Mouse (Mus musculus): Measurements from ENCODE around the gene Angptl8. TPM values are rescaled to one million over a fixed set of nuclear protein-coding genes. Genes with fewer than 3 reads are reported as not detected.

Angptl8 gene
- total and polyA plus RNA-seq, 2 experiments = 13.6 to 258 TPM

DNA sequence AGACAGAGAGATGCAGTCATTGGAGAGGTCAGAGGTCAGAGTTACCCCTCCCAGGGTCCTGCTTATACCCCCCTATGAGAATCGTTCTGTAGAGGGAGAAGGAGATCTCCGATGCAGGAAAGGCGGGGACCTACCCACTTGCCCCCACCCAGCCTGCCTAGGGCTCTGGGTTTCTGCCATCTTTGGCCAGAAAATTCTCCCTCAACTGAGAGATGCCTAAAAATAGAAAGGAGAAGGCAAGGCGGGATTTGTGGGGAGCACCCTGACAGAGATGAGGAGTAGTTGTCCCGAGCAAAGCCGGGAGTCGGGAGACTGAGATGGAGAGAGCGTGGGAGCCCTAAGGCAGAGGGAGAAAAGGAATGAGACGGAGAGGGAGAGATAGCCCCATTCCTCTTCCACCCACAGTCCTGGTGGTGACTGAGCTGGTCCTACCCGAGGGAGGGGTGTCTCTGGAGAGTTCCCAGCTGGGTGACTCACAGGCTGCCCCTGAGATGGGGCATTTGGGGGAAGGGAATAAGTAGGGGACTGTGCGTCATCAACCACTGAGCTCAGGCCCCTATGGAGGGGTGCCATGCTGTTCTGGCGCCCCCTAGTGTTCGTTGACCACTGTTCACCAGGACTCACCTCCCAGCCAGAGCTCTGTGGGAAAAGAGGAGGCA, 31.2 kb upstream of the Angptl8 start:
- TF ChIP-seq CTCF (IDR thresholded peaks at IDR 0.05; ENCODE audit: low read depth, low read length) (peak; percentile 96), POLR2A (IDR thresholded peaks at IDR 0.05; ENCODE audit: extremely low read depth, insufficient read depth, low read length) (no peak)
- no peaks in the 10 kb centered on the region for H3K79me2 ChIP-seq (ENCODE audit: control insufficient read depth, insufficient read depth, low read length)
- H3K4me3 ChIP-seq (ENCODE audit: insufficient read depth, low read depth, low read length) = no peak overlapping the region
- H3K27ac ChIP-seq (replicated peaks; ENCODE audit: insufficient read depth, low read depth, low read length) = no peak overlapping the region
- 49% methylated on average over 13 of the region's 13 CpGs for WGBS
- peak; percentile 29 for DNase-seq (ENCODE audit: extremely low read depth, low read depth, low spot score)
- H3K4me1 ChIP-seq (ENCODE audit: control insufficient read depth, insufficient read depth, low read length) = peaks cover 20% of the 10 kb centered on the region
- H3K36me3 ChIP-seq (ENCODE audit: control insufficient read depth, insufficient read depth, low read length) = no peaks in the 10 kb centered on the region
- no peaks in the 10 kb centered on the region for H3K27me3 ChIP-seq (ENCODE audit: control insufficient read depth, insufficient read depth, low read length)
- H3K9ac ChIP-seq (ENCODE audit: low read depth, low read length) = no peak overlapping the region

DNA sequence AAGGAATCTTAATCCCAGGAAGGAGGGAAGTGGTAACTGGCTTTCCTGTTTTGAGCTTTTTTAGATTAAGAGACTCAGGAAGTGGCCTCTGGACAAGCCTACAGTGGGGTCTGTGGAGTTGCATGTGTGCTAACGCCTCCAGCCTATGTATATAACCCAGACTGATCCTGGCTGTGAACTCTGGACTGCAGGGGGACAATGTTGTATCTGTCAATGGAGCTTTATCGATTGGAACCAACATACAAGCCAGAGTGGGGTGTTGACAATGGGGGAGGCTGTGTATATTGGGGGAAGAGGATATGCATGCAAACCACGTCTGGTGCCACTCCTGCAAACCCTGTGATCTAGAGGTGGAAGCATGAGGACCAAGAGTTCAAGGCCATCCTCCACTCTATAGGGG, 28.9 kb upstream of the Angptl8 start:
- no peak for TF ChIP-seq CTCF (IDR thresholded peaks at IDR 0.05; ENCODE audit: low read depth, low read length)
- TF ChIP-seq POLR2A (IDR thresholded peaks at IDR 0.05; ENCODE audit: extremely low read depth, insufficient read depth, low read length) = no peak
- Histone ChIP-seq H3K36me3 (ENCODE audit: control insufficient read depth, insufficient read depth, low read length) (no peaks in the 10 kb centered on the region), H3K27me3 (ENCODE audit: control insufficient read depth, insufficient read depth, low read length) (no peaks in the 10 kb centered on the region), H3K4me3 (ENCODE audit: insufficient read depth, low read depth, low read length) (no peak overlapping the region), H3K4me1 (ENCODE audit: control insufficient read depth, insufficient read depth, low read length) (peaks cover 20% of the 10 kb centered on the region), H3K79me2 (ENCODE audit: control insufficient read depth, insufficient read depth, low read length) (no peaks in the 10 kb centered on the region), H3K27ac (replicated peaks; ENCODE audit: insufficient read depth, low read depth, low read length) (peak overlapping the region; percentile 42), H3K9ac (ENCODE audit: low read depth, low read length) (peak overlapping the region; percentile 16; the same call in 1 of the 2 replicates)
- 4% methylated on average over 3 of the region's 3 CpGs for WGBS
- peak; percentile 75 for DNase-seq (ENCODE audit: extremely low read depth, low read depth, low spot score)

DNA sequence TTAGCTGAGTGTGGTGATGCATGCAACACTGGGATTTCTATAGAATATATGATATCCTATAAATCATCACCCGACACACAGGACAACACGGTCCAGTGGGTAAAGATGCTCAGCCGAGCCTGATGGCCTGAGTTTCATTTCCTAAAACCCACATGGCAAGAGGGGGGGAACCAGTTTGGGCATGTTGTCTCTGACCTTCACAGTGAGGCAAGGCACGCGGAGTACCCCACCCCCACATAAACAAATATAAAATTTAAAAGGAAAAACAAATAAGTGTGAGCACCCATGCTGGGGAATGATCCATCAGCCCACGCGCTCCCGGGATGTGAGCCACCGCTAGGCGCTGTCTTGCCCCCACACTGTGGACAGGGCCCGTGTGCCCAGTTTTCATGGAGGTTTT, 28.3 kb upstream of the Angptl8 start:
- Histone ChIP-seq H3K36me3 (ENCODE audit: control insufficient read depth, insufficient read depth, low read length) (no peaks in the 10 kb centered on the region), H3K27ac (replicated peaks; ENCODE audit: insufficient read depth, low read depth, low read length) (peak overlapping the region; percentile 29), H3K9ac (ENCODE audit: low read depth, low read length) (no peak overlapping the region), H3K79me2 (ENCODE audit: control insufficient read depth, insufficient read depth, low read length) (no peaks in the 10 kb centered on the region), H3K27me3 (ENCODE audit: control insufficient read depth, insufficient read depth, low read length) (no peaks in the 10 kb centered on the region), H3K4me1 (ENCODE audit: control insufficient read depth, insufficient read depth, low read length) (peaks cover 20% of the 10 kb centered on the region), H3K4me3 (ENCODE audit: insufficient read depth, low read depth, low read length) (no peak overlapping the region)
- peak; percentile 66 for DNase-seq (ENCODE audit: extremely low read depth, low read depth, low spot score)
- 24% methylated on average over 11 of the region's 11 CpGs for WGBS
- TF ChIP-seq POLR2A (IDR thresholded peaks at IDR 0.05; ENCODE audit: extremely low read depth, insufficient read depth, low read length) = no peak
- peak; percentile 34; the same call in 1 of the 2 replicates for TF ChIP-seq CTCF (IDR thresholded peaks at IDR 0.05; ENCODE audit: low read depth, low read length)

DNA sequence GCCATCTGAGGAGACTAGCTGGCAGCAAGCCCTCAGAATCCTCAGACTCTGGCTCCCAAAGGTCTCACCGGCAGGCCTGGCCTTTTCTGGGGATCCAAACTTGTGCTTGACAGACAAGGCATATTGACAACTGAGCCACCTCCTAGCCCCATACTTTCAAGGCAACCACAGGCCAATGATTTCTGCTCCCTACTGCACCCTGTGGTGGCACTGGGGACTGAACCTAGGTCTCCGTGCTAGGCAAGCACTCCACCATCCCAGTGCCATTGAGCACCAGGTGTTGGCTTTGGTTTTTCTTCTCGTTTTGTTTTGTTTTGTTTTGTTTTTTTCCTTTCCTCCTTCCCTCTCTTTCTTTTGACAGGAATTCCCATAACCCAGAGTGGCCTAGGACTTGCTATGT, 26.7 kb upstream of the Angptl8 start:
- no peaks in the 10 kb centered on the region for H3K79me2 ChIP-seq (ENCODE audit: control insufficient read depth, insufficient read depth, low read length)
- H3K4me1 ChIP-seq (ENCODE audit: control insufficient read depth, insufficient read depth, low read length) = peaks cover 20% of the 10 kb centered on the region
- TF ChIP-seq CTCF (IDR thresholded peaks at IDR 0.05; ENCODE audit: low read depth, low read length) (peak; percentile 67), POLR2A (IDR thresholded peaks at IDR 0.05; ENCODE audit: extremely low read depth, insufficient read depth, low read length) (no peak)
- no peak for DNase-seq (ENCODE audit: extremely low read depth, low read depth, low spot score)
- no peaks in the 10 kb centered on the region for H3K27me3 ChIP-seq (ENCODE audit: control insufficient read depth, insufficient read depth, low read length)
- WGBS = 58% methylated on average over 3 of the region's 3 CpGs
- H3K9ac ChIP-seq (ENCODE audit: low read depth, low read length) = no peak overlapping the region
- no peak overlapping the region for H3K4me3 ChIP-seq (ENCODE audit: insufficient read depth, low read depth, low read length)
- no peaks in the 10 kb centered on the region for H3K36me3 ChIP-seq (ENCODE audit: control insufficient read depth, insufficient read depth, low read length)
- H3K27ac ChIP-seq (replicated peaks; ENCODE audit: insufficient read depth, low read depth, low read length) = no peak overlapping the region

DNA sequence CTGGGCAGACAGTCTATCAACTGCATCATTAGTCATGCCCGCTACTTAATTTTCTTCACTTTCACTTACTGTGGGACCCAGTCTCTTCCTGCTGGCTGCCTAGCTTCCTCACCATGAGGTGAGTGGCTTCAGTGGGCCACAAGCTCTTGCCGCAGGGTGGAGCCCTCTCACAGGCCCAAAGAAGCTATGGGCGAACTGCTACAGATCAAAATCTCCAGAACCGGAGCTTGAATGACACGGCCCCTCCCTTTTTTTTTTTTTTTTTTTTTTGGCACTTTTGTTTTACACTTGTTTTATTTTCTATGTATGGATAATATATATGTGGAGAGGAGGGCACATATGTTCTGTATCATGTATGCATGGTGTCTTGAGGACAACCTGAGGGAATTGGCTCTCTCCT, 24.1 kb upstream of the Angptl8 start:
- WGBS = 90% methylated on average over 5 of the region's 5 CpGs
- peaks cover 2% of the 10 kb centered on the region; the same call in 1 of the 2 replicates for H3K36me3 ChIP-seq (ENCODE audit: control insufficient read depth, insufficient read depth, low read length)
- H3K4me1 ChIP-seq (ENCODE audit: control insufficient read depth, insufficient read depth, low read length) = peaks cover 14% of the 10 kb centered on the region
- DNase-seq (ENCODE audit: extremely low read depth, low read depth, low spot score) = no peak
- no peaks in the 10 kb centered on the region for H3K27me3 ChIP-seq (ENCODE audit: control insufficient read depth, insufficient read depth, low read length)
- H3K79me2 ChIP-seq (ENCODE audit: control insufficient read depth, insufficient read depth, low read length) = no peaks in the 10 kb centered on the region
- no peak overlapping the region for H3K9ac ChIP-seq (ENCODE audit: low read depth, low read length)
- TF ChIP-seq CTCF (IDR thresholded peaks at IDR 0.05; ENCODE audit: low read depth, low read length) (no peak), POLR2A (IDR thresholded peaks at IDR 0.05; ENCODE audit: extremely low read depth, insufficient read depth, low read length) (no peak)
- H3K4me3 ChIP-seq (ENCODE audit: insufficient read depth, low read depth, low read length) = no peak overlapping the region
- H3K27ac ChIP-seq (replicated peaks; ENCODE audit: insufficient read depth, low read depth, low read length) = no peak overlapping the region

DNA sequence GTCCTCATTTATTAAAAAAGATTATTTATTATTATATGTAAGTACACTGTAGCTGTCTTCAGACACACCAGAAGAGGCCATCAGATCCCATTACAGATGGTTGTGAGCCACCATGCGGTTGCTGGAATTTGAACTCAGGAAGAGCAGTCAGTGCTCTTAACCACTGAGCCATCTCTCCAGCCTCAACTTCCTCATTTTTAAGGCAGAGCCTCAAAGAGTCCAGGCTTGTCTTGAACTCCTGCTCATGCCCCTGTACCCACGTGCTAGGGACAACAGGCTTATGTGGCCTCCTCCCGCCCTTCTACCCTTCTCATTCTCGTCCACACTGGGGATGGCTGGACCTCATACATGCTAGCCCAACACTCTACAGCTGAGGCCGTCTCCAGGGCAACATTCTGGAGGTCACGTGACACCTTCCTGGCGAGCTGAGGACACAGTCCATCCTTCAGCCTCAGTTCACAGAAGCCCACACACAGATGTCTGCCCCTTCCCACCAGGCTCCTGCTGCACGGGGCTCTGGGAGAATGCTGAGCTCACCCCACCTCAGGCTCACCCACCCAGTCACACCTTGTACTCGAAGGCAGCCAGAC, 18.5 kb upstream of the Angptl8 start:
- Histone ChIP-seq H3K4me1 (ENCODE audit: control insufficient read depth, insufficient read depth, low read length) (no peaks in the 10 kb centered on the region), H3K79me2 (ENCODE audit: control insufficient read depth, insufficient read depth, low read length) (no peaks in the 10 kb centered on the region), H3K27ac (replicated peaks; ENCODE audit: insufficient read depth, low read depth, low read length) (no peak overlapping the region), H3K27me3 (ENCODE audit: control insufficient read depth, insufficient read depth, low read length) (no peaks in the 10 kb centered on the region), H3K36me3 (ENCODE audit: control insufficient read depth, insufficient read depth, low read length) (peaks cover 2% of the 10 kb centered on the region; the same call in 1 of the 2 replicates), H3K9ac (ENCODE audit: low read depth, low read length) (no peak overlapping the region), H3K4me3 (ENCODE audit: insufficient read depth, low read depth, low read length) (no peak overlapping the region)
- WGBS = 84% methylated on average over 9 of the region's 9 CpGs
- no peak for TF ChIP-seq POLR2A (IDR thresholded peaks at IDR 0.05; ENCODE audit: extremely low read depth, insufficient read depth, low read length)
- no peak for TF ChIP-seq CTCF (IDR thresholded peaks at IDR 0.05; ENCODE audit: low read depth, low read length)
- no peak for DNase-seq (ENCODE audit: extremely low read depth, low read depth, low spot score)

All from liver, adult 2 months (tissue).